Mouse (Mus musculus) forebrain, embryonic 12.5 days (tissue): ENCODE data around the gene Arhgef26. TPM values are rescaled to one million over a fixed set of nuclear protein-coding genes. Genes with fewer than 3 reads are reported as not detected.

Experiments used
- ATAC-seq: fragments of 200-750 bp; cut with Nextera tagmentation; 2 replicates; pipeline ENCODE4 v1.8.0; 2017; ENCODE audit warnings: moderate TSS enrichment; ENCODE audit not compliant: low FRiP score
- H3K27ac ChIP-seq: fragments of 300-500 bp; sonication (generic); 2 replicates; pipeline ENCODE4 v1.5.1; 2016; ENCODE audit warnings: mild to moderate bottlenecking
- H3K27me3 ChIP-seq: fragments of 300-500 bp; sonication (generic); 2 replicates; pipeline ENCODE4 v1.6.1; 2016; ENCODE audit warnings: mild to moderate bottlenecking
- H3K36me3 ChIP-seq: fragments of 300-500 bp; sonication (generic); replicated peaks from 2 replicates; pipeline ENCODE4 v1.6.1; 2016; ENCODE audit warnings: mild to moderate bottlenecking
- H3K4me1 ChIP-seq: fragments of 300-500 bp; sonication (generic); 2 replicates; pipeline ENCODE4 v1.6.1; 2016
- H3K4me2 ChIP-seq: fragments of 300-500 bp; sonication (generic); 2 replicates; pipeline ENCODE4 v1.6.1; 2016; ENCODE audit warnings: mild to moderate bottlenecking, moderate library complexity
- H3K4me3 ChIP-seq: fragments of 300-500 bp; sonication (generic); replicated peaks from 2 replicates; pipeline ENCODE4 v1.5.1; 2016; ENCODE audit warnings: mild to moderate bottlenecking
- H3K9ac ChIP-seq: fragments of 300-500 bp; sonication (generic); 2 replicates; pipeline ENCODE4 v1.6.1; 2016; ENCODE audit warnings: mild to moderate bottlenecking
- H3K9me3 ChIP-seq: fragments of 300-500 bp; sonication (generic); 2 replicates; pipeline ENCODE4 v1.6.1; 2016
- WGBS: fragments of 180-500 bp; shearing (Covaris S2); methylation state at CpG from one replicate; pipeline ENCODE4 v1.1.7; 2016; 5-methylcytosine and 5-hydroxymethylcytosine counted together
- polyA plus RNA-seq: library from polyadenylated mRNA; unstranded; fragments of >200 nt; fragmentation: Nextera tagmentation; extraction: Ambion mirVana; gene quantifications from 2 replicates; pipeline ENCODE4 v1.2.1, GENCODE M21; 2016

The Arhgef26 gene
- polyA plus RNA-seq, 1 experiment from 2014 or later: 10.1 TPM

DNA sequence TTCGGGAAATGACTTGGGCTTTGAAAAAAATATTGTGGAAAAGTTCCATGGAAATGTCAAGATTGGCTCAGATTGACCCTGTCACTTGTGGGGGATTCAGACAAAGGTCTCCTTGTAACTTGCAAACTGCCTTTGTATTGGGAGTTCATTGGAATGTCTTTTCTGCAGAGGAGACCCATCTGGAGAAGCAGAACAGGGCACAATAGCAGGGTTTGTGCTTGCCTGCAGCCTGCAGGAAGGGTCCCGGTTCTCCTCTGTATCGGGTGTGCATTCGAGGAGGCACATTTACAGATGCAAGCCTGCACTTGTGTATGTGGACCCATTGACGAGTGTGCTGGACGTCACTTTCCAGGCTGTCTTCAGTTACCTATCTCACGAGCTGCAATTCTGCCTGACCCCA lies 56.1 kb downstream of the Arhgef26 start:
- H3K9ac ChIP-seq: no peak overlapping the region
- peaks cover 7% of the 10 kb centered on the region for H3K4me1 ChIP-seq
- no peaks in the 10 kb centered on the region for H3K27me3 ChIP-seq
- ATAC-seq: 0 out of 2 replicates have a peak, but pooled peaks have one; percentile 46
- H3K9me3 ChIP-seq: no peaks in the 10 kb centered on the region
- no peak overlapping the region for H3K27ac ChIP-seq
- H3K4me2 ChIP-seq: no peak overlapping the region; the same call in 1 of the 2 replicates
- WGBS: 28% methylated on average over 7 of the region's 7 CpGs
- no peaks in the 10 kb centered on the region for H3K36me3 ChIP-seq
- H3K4me3 ChIP-seq: no peak overlapping the region

GRCm38 (mm10) chr3:62395368-62395767 lies 57.2 kb downstream of the Arhgef26 start:
- H3K9me3 ChIP-seq: no peaks in the 10 kb centered on the region
- H3K27ac ChIP-seq: no peak overlapping the region
- no peak for ATAC-seq

GRCm38 (mm10) chr3:62396109-62396508 lies 58.0 kb downstream of the Arhgef26 start:
- H3K4me3 ChIP-seq: no peak overlapping the region
- H3K9ac ChIP-seq: no peak overlapping the region
- no peak overlapping the region for H3K4me2 ChIP-seq
- WGBS: 84% methylated on average over 5 of the region's 5 CpGs
- no peak overlapping the region for H3K27ac ChIP-seq
- no peak for ATAC-seq
- H3K9me3 ChIP-seq: no peaks in the 10 kb centered on the region
- peaks cover 7% of the 10 kb centered on the region for H3K4me1 ChIP-seq
- no peaks in the 10 kb centered on the region for H3K27me3 ChIP-seq
- no peaks in the 10 kb centered on the region for H3K36me3 ChIP-seq

More at GRCm38 (mm10) chr3:62395368-62395767, 57.2 kb downstream of the Arhgef26 start:
- Histone ChIP-seq H3K4me2 (no peak overlapping the region), H3K4me1 (peaks cover 7% of the 10 kb centered on the region), H3K27me3 (no peaks in the 10 kb centered on the region), H3K4me3 (no peak overlapping the region), H3K9ac (no peak overlapping the region), H3K36me3 (no peaks in the 10 kb centered on the region)
- 72% methylated on average over 5 of the region's 5 CpGs for WGBS

GRCm38 (mm10) chr3:62398094-62398493 lies 60.0 kb downstream of the Arhgef26 start:
- no peaks in the 10 kb centered on the region for H3K9me3 ChIP-seq
- no peaks in the 10 kb centered on the region for H3K36me3 ChIP-seq
- H3K4me2 ChIP-seq: no peak overlapping the region
- H3K9ac ChIP-seq: no peak overlapping the region
- H3K4me3 ChIP-seq: no peak overlapping the region
- peaks cover 7% of the 10 kb centered on the region for H3K4me1 ChIP-seq
- H3K27ac ChIP-seq: no peak overlapping the region
- no peaks in the 10 kb centered on the region for H3K27me3 ChIP-seq
- ATAC-seq: no peak

GRCm38 (mm10) chr3:62399826-62400746 lies 61.9 kb downstream of the Arhgef26 start:
- Histone ChIP-seq H3K4me3 (no peak overlapping the region), H3K27ac (no peak overlapping the region), H3K4me1 (peaks cover 5% of the 10 kb centered on the region; the same call in 1 of the 2 replicates), H3K27me3 (no peaks in the 10 kb centered on the region), H3K36me3 (no peaks in the 10 kb centered on the region), H3K9ac (no peak overlapping the region), H3K9me3 (no peaks in the 10 kb centered on the region), H3K4me2 (no peak overlapping the region)
- no peak for ATAC-seq
- 78% methylated on average over 12 of the region's 12 CpGs for WGBS

- WGBS: 87% methylated on average over 2 of the region's 2 CpGs
- Histone ChIP-seq H3K4me3 (no peak overlapping the region), H3K9ac (no peak overlapping the region), H3K4me1 (peaks cover 5% of the 10 kb centered on the region; the same call in 1 of the 2 replicates), H3K27me3 (no peaks in the 10 kb centered on the region), H3K36me3 (no peaks in the 10 kb centered on the region), H3K4me2 (no peak overlapping the region), H3K9me3 (no peaks in the 10 kb centered on the region), H3K27ac (no peak overlapping the region)
- ATAC-seq: no peak
These were observed 64.3 kb downstream of the Arhgef26 start for GRCm38 (mm10) chr3:62402466-62402865.

DNA sequence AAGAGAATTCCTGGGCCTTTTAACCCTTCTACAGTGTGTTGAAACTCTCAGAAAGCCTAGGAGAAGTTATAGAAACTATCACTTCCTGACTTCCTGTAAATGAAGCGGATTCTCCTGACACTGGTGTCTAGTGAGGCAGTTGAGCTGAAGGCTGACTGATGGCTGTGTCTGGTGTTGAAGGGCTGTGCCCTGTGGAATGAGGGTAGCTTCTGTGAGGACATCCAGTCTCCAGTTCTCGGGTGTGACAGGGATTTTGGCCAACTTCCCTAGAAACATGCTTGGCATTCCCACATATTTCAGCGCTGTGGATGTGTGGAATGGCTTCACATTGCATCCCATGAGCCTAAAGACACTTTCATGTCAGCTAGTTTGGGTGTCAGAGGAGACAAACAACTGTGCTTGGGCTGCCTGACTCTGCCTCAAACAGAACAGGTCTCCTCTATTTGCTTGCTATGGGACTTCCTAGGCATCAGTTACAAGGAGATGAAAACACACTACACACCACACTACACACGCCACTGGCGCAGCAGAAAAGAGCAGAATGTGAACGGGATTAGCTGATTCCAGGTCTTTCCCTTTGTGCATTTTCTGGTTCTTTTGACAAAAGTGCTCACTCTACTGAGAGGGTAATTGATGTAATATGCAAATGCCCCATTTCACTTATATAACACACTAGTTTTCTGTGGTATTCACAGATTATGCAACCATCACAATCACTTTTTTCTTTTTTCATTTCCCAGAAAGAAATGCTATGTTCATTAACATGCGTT lies 66.5 kb downstream of the Arhgef26 start:
- no peak overlapping the region for H3K4me2 ChIP-seq
- H3K4me1 ChIP-seq: peaks cover 5% of the 10 kb centered on the region; the same call in 1 of the 2 replicates
- H3K27me3 ChIP-seq: no peaks in the 10 kb centered on the region
- H3K36me3 ChIP-seq: no peaks in the 10 kb centered on the region
- H3K9ac ChIP-seq: no peak overlapping the region
- peak; percentile 69 for ATAC-seq
- 47% methylated on average over 7 of the region's 7 CpGs for WGBS
- H3K4me3 ChIP-seq: no peak overlapping the region
- no peaks in the 10 kb centered on the region for H3K9me3 ChIP-seq
- H3K27ac ChIP-seq: peak overlapping the region; percentile 50; the same call in 1 of the 2 replicates

DNA sequence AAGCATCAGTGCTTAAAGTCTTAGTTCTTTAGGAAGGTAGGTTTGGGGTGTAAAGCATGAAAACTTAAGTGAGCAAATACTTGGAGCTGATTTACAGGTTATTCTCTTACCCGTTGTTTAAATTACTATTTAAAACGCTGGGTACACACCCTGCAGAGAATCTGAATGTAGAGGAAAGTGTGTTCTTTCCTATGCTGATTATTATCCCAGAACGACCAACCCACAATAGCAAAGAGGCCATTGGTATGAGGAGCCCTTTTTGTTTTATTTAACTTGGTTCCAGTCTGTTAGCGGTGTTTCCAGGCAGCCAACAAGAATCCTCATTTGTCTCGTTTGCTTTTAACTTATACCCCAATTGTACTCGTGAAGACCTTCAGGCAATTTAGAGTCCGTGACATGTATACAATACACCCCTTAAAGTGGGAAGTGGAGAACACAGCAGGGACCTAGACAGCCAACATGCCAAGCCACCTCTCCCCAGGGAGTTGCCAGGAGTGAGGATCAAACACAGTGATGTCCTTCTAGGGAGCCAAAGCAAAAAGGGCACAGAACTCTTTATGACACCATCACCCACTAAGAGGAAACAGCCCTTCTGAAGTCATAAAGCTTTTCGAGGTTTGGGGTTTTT lies 71.5 kb downstream of the Arhgef26 start:
- Histone ChIP-seq H3K27me3 (no peaks in the 10 kb centered on the region), H3K9ac (no peak overlapping the region), H3K4me1 (peaks cover 10% of the 10 kb centered on the region), H3K27ac (no peak overlapping the region), H3K9me3 (no peaks in the 10 kb centered on the region), H3K36me3 (no peaks in the 10 kb centered on the region), H3K4me3 (no peak overlapping the region), H3K4me2 (no peak overlapping the region)
- ATAC-seq: no peak
- 28% methylated on average over 8 of the region's 8 CpGs for WGBS

DNA sequence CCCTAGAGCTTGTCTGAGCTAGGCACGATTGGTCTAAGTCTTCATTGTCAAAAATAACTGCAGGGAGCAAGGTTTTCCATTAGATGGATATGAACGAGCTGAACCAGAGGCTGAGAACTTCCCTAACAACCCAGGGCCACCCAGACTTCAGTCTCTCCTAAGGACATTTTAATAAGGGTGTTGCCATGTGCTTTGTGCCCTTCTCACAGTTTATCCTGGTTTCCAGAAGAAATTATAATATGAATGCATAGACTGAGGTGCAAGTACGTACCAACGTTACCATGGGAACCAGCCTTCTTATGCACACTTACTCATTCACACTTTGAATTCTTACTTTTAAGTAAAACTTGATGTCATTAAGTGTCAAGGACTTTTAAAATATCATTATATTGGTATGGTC lies 72.3 kb downstream of the Arhgef26 start:
- H3K4me2 ChIP-seq: no peak overlapping the region
- H3K27me3 ChIP-seq: no peaks in the 10 kb centered on the region
- H3K9me3 ChIP-seq: no peaks in the 10 kb centered on the region
- no peaks in the 10 kb centered on the region for H3K36me3 ChIP-seq
- 50% methylated on average over 4 of the region's 4 CpGs for WGBS
- no peak overlapping the region for H3K27ac ChIP-seq
- peaks cover 9% of the 10 kb centered on the region for H3K4me1 ChIP-seq
- H3K4me3 ChIP-seq: no peak overlapping the region
- no peak for ATAC-seq
- no peak overlapping the region for H3K9ac ChIP-seq

DNA sequence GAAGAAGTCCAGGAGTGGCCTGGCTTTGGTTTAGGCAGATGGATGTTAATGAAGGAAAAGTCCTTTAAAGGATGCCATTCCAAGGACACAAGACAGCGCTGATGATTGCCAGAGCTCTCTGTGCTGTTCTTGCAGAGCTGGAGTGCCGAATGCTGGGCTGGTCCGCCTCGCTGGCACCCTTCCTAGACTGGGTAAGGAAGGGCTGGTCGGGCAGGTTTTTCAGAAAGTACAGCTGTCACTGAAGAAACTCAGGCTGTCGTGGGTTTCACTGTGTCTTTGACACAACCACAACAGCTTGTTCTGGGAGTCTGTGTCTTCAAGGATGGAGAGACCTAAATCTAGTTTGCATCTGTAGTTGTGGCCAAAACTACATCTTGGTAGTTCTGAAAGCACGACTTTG lies 74.6 kb downstream of the Arhgef26 start:
- no peak overlapping the region for H3K4me3 ChIP-seq
- no peaks in the 10 kb centered on the region for H3K9me3 ChIP-seq
- WGBS: 91% methylated on average over 7 of the region's 7 CpGs
- peaks cover 9% of the 10 kb centered on the region for H3K4me1 ChIP-seq
- no peak for ATAC-seq
- no peak overlapping the region for H3K9ac ChIP-seq
- no peak overlapping the region for H3K27ac ChIP-seq
- H3K36me3 ChIP-seq: no peaks in the 10 kb centered on the region
- H3K4me2 ChIP-seq: no peak overlapping the region
- no peaks in the 10 kb centered on the region for H3K27me3 ChIP-seq

- H3K4me2 ChIP-seq: no peak overlapping the region
- 93% methylated on average over 4 of the region's 4 CpGs for WGBS
- no peaks in the 10 kb centered on the region for H3K36me3 ChIP-seq
- H3K27me3 ChIP-seq: no peaks in the 10 kb centered on the region
- no peak for ATAC-seq
- H3K9ac ChIP-seq: no peak overlapping the region
- no peak overlapping the region for H3K4me3 ChIP-seq
- H3K9me3 ChIP-seq: no peaks in the 10 kb centered on the region
- no peak overlapping the region for H3K27ac ChIP-seq
- H3K4me1 ChIP-seq: peaks cover 7% of the 10 kb centered on the region
These were observed 76.8 kb downstream of the Arhgef26 start for GRCm38 (mm10) chr3:62414926-62415325.

DNA sequence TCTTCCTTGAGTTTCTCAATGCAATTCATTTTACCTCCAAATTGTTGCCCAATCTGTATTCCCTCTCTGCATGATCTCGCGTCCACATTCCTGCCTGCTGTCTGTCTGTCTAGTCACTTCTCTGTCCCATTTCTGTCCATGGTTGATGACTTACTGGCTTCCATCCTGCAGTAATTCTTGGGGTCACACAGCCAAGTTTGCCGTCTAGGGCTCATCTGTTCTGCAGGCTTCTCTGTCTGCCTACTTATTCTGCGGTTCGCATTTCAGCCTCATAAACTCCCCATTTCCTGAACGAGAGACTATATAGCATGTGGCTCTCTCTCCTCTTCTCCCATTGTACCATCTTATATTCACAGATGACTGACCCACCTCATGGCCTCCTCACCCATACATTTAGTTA lies 79.3 kb downstream of the Arhgef26 start:
- no peak overlapping the region for H3K9ac ChIP-seq
- H3K27me3 ChIP-seq: no peaks in the 10 kb centered on the region
- H3K9me3 ChIP-seq: no peaks in the 10 kb centered on the region
- no peaks in the 10 kb centered on the region for H3K4me1 ChIP-seq
- no peak overlapping the region for H3K4me3 ChIP-seq
- no peaks in the 10 kb centered on the region for H3K36me3 ChIP-seq
- no peak overlapping the region for H3K4me2 ChIP-seq
- WGBS: 94% methylated on average over 6 of the region's 6 CpGs
- H3K27ac ChIP-seq: no peak overlapping the region
- no peak for ATAC-seq
